Mouse (Mus musculus) neural tube, embryonic 14.5 days (tissue): Measurements from ENCODE around the gene Fgfr2. TPM values are rescaled to one million over a fixed set of nuclear protein-coding genes. Genes with fewer than 3 reads are reported as not detected.

Source experiments
- ATAC-seq: fragments of 200-750 bp; cut with Nextera tagmentation; 2 replicates; pipeline ENCODE4 v1.8.0; 2017; ENCODE audit warnings: low read depth, mild to moderate bottlenecking, moderate TSS enrichment, moderate library complexity
- H3K27ac ChIP-seq: fragments of 300-500 bp; sonication (generic); 2 replicates; pipeline ENCODE4 v1.5.1; 2014; ENCODE audit warnings: low read depth, mild to moderate bottlenecking, control low read depth, low read length, moderate library complexity, mixed read lengths
- H3K27me3 ChIP-seq: fragments of 300-500 bp; sonication (generic); 2 replicates; pipeline ENCODE4 v1.6.1; 2014; ENCODE audit warnings: low read length; ENCODE audit not compliant: control insufficient read depth, insufficient read depth
- H3K36me3 ChIP-seq: fragments of 300-500 bp; sonication (generic); 2 replicates; pipeline ENCODE4 v1.6.1; 2014; ENCODE audit warnings: low read length, mixed read lengths; ENCODE audit not compliant: control insufficient read depth, insufficient read depth
- H3K4me1 ChIP-seq: fragments of 300-500 bp; sonication (generic); 2 replicates; pipeline ENCODE4 v1.6.1; 2014; ENCODE audit warnings: low read length; ENCODE audit not compliant: control insufficient read depth, insufficient read depth
- H3K4me2 ChIP-seq: fragments of 300-500 bp; sonication (generic); 2 replicates; pipeline ENCODE4 v1.6.1; 2014; ENCODE audit warnings: mild to moderate bottlenecking, low read depth, low read length, control low read depth
- H3K4me3 ChIP-seq: fragments of 300-500 bp; sonication (generic); 2 replicates; pipeline ENCODE4 v1.5.1; 2014; ENCODE audit warnings: low read depth, low read length, control low read depth, mixed read lengths
- H3K9ac ChIP-seq: fragments of 300-500 bp; sonication (generic); replicated peaks from 2 replicates; pipeline ENCODE4 v1.6.1; 2014; ENCODE audit warnings: low read depth, mild to moderate bottlenecking, control low read depth, low read length, mixed read lengths
- H3K9me3 ChIP-seq: fragments of 300-500 bp; sonication (generic); 2 replicates; pipeline ENCODE4 v1.6.1; 2016; ENCODE audit warnings: low read length; ENCODE audit not compliant: control insufficient read depth
- WGBS: fragments of 180-500 bp; shearing (Covaris S2); extraction: QIAGEN DNeasy Blood & Tissue Kit; methylation state at CpG from one replicate; pipeline ENCODE4 v1.1.7; 2014; 5-methylcytosine and 5-hydroxymethylcytosine counted together
- polyA plus RNA-seq: library from polyadenylated mRNA; unstranded; fragments of >200 nt; fragmentation: Nextera tagmentation; extraction: Ambion mirVana; gene quantifications from 2 replicates; pipeline ENCODE4 v1.2.1, GENCODE M21; 2014

Fgfr2 gene
- polyA plus RNA-seq, 1 experiment from 2014 or later: 28.1 TPM

GRCm38 (mm10) chr7:132763351-132763750 lies 359.8 kb downstream of the Fgfr2 start:
- H3K27me3 ChIP-seq: no peaks in the 10 kb centered on the region
- H3K9ac ChIP-seq: no peak overlapping the region
- 0 out of 2 replicates have a peak, but pooled peaks cover 4% of the 10 kb centered on the region for H3K36me3 ChIP-seq
- H3K4me2 ChIP-seq: no peak overlapping the region
- H3K9me3 ChIP-seq: no peaks in the 10 kb centered on the region
- 94% methylated on average over 6 of the region's 6 CpGs for whole genome bisulfite sequencing
- H3K27ac ChIP-seq: no peak overlapping the region
- no peak for ATAC-seq
- H3K4me1 ChIP-seq: peaks cover 17% of the 10 kb centered on the region; the same call in 1 of the 2 replicates
- no peak overlapping the region for H3K4me3 ChIP-seq

GRCm38 (mm10) chr7:132761409-132761808 lies 361.7 kb downstream of the Fgfr2 start:
- Histone ChIP-seq H3K36me3 (0 out of 2 replicates have a peak, but pooled peaks cover 4% of the 10 kb centered on the region), H3K27me3 (no peaks in the 10 kb centered on the region), H3K9me3 (no peaks in the 10 kb centered on the region), H3K4me3 (no peak overlapping the region), H3K9ac (no peak overlapping the region), H3K27ac (no peak overlapping the region), H3K4me1 (peaks cover under 1% of the 10 kb centered on the region; the same call in 1 of the 2 replicates), H3K4me2 (no peak overlapping the region)
- no peak for ATAC-seq
- WGBS: 90% methylated on average over 2 of the region's 2 CpGs

- H3K4me2 ChIP-seq: no peak overlapping the region
- 0 out of 2 replicates have a peak, but pooled peaks cover 4% of the 10 kb centered on the region for H3K36me3 ChIP-seq
- H3K9me3 ChIP-seq: no peaks in the 10 kb centered on the region
- H3K4me3 ChIP-seq: no peak overlapping the region
- no peaks in the 10 kb centered on the region for H3K4me1 ChIP-seq
- no peaks in the 10 kb centered on the region for H3K27me3 ChIP-seq
- WGBS: 97% methylated on average over 6 of the region's 6 CpGs
- ATAC-seq: no peak
- no peak overlapping the region for H3K27ac ChIP-seq
- no peak overlapping the region for H3K9ac ChIP-seq
Observed at GRCm38 (mm10) chr7:132760589-132761180, 362.5 kb downstream of the Fgfr2 start.

- no peak for ATAC-seq
- no peaks in the 10 kb centered on the region for H3K4me1 ChIP-seq
- WGBS: 67% methylated on average over 6 of the region's 6 CpGs
Observed at GRCm38 (mm10) chr7:132759926-132760325, 363.2 kb downstream of the Fgfr2 start.

GRCm38 (mm10) chr7:132759405-132759891 lies 363.7 kb downstream of the Fgfr2 start:
- Histone ChIP-seq H3K4me1 (0 out of 2 replicates have a peak, but pooled peaks cover under 1% of the 10 kb centered on the region), H3K27me3 (no peaks in the 10 kb centered on the region), H3K9me3 (no peaks in the 10 kb centered on the region), H3K36me3 (0 out of 2 replicates have a peak, but pooled peaks cover 4% of the 10 kb centered on the region), H3K9ac (no peak overlapping the region), H3K27ac (no peak overlapping the region), H3K4me2 (no peak overlapping the region), H3K4me3 (no peak overlapping the region)
- ATAC-seq: no peak
- WGBS: 90% methylated on average over 22 of the region's 22 CpGs

More at GRCm38 (mm10) chr7:132759926-132760325, 363.2 kb downstream of the Fgfr2 start:
- Histone ChIP-seq H3K27ac (no peak overlapping the region), H3K27me3 (no peaks in the 10 kb centered on the region), H3K4me2 (no peak overlapping the region), H3K4me3 (no peak overlapping the region), H3K36me3 (0 out of 2 replicates have a peak, but pooled peaks cover 4% of the 10 kb centered on the region), H3K9ac (no peak overlapping the region), H3K9me3 (no peaks in the 10 kb centered on the region)

- Histone ChIP-seq H3K27me3 (no peaks in the 10 kb centered on the region), H3K4me2 (no peak overlapping the region), H3K9ac (no peak overlapping the region), H3K9me3 (no peaks in the 10 kb centered on the region), H3K4me1 (peaks cover 6% of the 10 kb centered on the region; the same call in 1 of the 2 replicates), H3K4me3 (no peak overlapping the region), H3K27ac (no peak overlapping the region), H3K36me3 (0 out of 2 replicates have a peak, but pooled peaks cover 4% of the 10 kb centered on the region)
- ATAC-seq: no peak
- 78% methylated on average over 5 of the region's 5 CpGs for WGBS
Observed at GRCm38 (mm10) chr7:132758875-132759274, 364.3 kb downstream of the Fgfr2 start.

- Histone ChIP-seq H3K4me2 (no peak overlapping the region), H3K27me3 (no peaks in the 10 kb centered on the region), H3K36me3 (0 out of 2 replicates have a peak, but pooled peaks cover 4% of the 10 kb centered on the region), H3K9ac (no peak overlapping the region), H3K27ac (no peak overlapping the region), H3K4me1 (peaks cover 11% of the 10 kb centered on the region; the same call in 1 of the 2 replicates), H3K4me3 (no peak overlapping the region), H3K9me3 (no peaks in the 10 kb centered on the region)
- ATAC-seq: no peak
- 95% methylated on average over 5 of the region's 5 CpGs for WGBS
Observed at GRCm38 (mm10) chr7:132756325-132756724, 366.8 kb downstream of the Fgfr2 start.

GRCm38 (mm10) chr7:132754389-132754750 lies 368.8 kb downstream of the Fgfr2 start:
- Histone ChIP-seq H3K4me3 (no peak overlapping the region), H3K4me2 (no peak overlapping the region), H3K27ac (no peak overlapping the region), H3K4me1 (peaks cover 11% of the 10 kb centered on the region; the same call in 1 of the 2 replicates), H3K9me3 (no peaks in the 10 kb centered on the region), H3K27me3 (no peaks in the 10 kb centered on the region), H3K36me3 (0 out of 2 replicates have a peak, but pooled peaks cover 2% of the 10 kb centered on the region), H3K9ac (no peak overlapping the region)
- 71% methylated on average over 3 of the region's 3 CpGs for WGBS
- no peak for ATAC-seq
